Mouse (Mus musculus): Measurements from ENCODE around the gene Saxo1. TPM values are rescaled to one million over a fixed set of nuclear protein-coding genes. Genes with fewer than 3 reads are reported as not detected.

Gene Saxo1
- polyA plus RNA-seq (2015; fragmentation: Nextera tagmentation; extraction: Ambion mirVana), result not detected in 2 replicates

DNA sequence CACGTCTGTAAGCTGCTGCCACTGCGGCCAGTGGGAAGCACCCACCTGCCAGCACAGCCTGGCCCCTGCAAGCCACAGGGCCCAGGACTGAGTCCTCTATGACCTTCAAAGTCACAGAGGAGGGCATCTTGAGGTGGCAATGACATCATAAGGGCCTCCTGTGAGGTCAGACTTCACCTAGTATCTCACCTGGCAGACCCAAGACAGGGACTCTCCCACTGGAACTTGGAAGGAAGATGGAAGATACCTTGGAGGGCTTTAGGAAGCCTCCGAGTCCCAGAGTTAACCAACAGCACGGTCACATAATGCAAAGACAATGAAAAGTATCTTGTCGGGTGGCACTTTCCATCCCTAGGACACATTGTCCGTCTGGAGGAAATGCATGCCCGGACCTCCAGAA, at the start of gene Saxo1:
Gene Saxo1 (minus strand): TSS at position 101 of the 400 bp plus-strand sequence.
- no peak for ATAC-seq

DNA sequence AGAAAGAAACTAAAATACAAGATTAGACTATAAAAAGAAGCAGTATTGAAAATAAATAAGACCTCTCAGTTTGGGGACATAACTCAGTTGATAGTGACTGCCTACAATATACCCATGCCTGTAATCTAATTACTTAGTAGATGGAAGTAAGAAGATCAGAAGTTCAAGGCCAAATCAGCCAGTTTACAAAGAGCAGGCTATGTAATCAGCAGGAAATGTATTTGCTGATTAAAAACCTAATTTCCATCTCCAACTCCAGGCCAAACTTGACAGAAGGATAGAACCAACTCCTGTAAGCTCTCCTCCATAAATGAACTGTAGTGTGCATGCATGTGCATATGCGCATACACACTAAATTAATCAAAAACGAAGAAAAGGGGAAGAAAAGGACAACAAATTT, 33.2 kb upstream of the Saxo1 start:
- Histone ChIP-seq H3K36me3 (ENCODE audit: control insufficient read depth, insufficient read depth, low read length) (peaks cover 5% of the 10 kb centered on the region; the same call in 1 of the 2 replicates), H3K27ac (ENCODE audit: low read length) (no peak overlapping the region), H3K4me2 (ENCODE audit: low read length) (no peak overlapping the region), H3K27me3 (ENCODE audit: control insufficient read depth, insufficient read depth, low read depth, low read length) (no peaks in the 10 kb centered on the region), H3K4me3 (ENCODE audit: low read depth, low read length) (no peak overlapping the region), H3K4me1 (ENCODE audit: control insufficient read depth, insufficient read depth, low read length) (no peaks in the 10 kb centered on the region), H3K9ac (ENCODE audit: low read depth, low read length) (no peak overlapping the region), H3K9me3 (replicated peaks; ENCODE audit: control insufficient read depth, low read length, poor library complexity, severe bottlenecking) (no peaks in the 10 kb centered on the region)
- no peak for ATAC-seq
- 96% methylated on average over 2 of the region's 2 CpGs for WGBS

More for the DNA sequence above, at the start of gene Saxo1:
- H3K36me3 ChIP-seq (ENCODE audit: control insufficient read depth, insufficient read depth, low read length), result no peaks in the 10 kb centered on the region
- WGBS, result 92% methylated on average over 7 of the region's 7 CpGs
- no peaks in the 10 kb centered on the region for H3K9me3 ChIP-seq (replicated peaks; ENCODE audit: control insufficient read depth, low read length, poor library complexity, severe bottlenecking)
- H3K4me2 ChIP-seq (ENCODE audit: low read length), result no peak within 1 kb of the TSS
- no peak within 1 kb of the TSS for H3K27ac ChIP-seq (ENCODE audit: low read length)
- H3K4me3 ChIP-seq (ENCODE audit: low read depth, low read length), result no peak within 1 kb of the TSS
- H3K9ac ChIP-seq (ENCODE audit: low read depth, low read length), result no peak within 1 kb of the TSS
- no peaks in the 10 kb centered on the region for H3K4me1 ChIP-seq (ENCODE audit: control insufficient read depth, insufficient read depth, low read length)
- H3K27me3 ChIP-seq (ENCODE audit: control insufficient read depth, insufficient read depth, low read depth, low read length), result no peaks in the 10 kb centered on the region

DNA sequence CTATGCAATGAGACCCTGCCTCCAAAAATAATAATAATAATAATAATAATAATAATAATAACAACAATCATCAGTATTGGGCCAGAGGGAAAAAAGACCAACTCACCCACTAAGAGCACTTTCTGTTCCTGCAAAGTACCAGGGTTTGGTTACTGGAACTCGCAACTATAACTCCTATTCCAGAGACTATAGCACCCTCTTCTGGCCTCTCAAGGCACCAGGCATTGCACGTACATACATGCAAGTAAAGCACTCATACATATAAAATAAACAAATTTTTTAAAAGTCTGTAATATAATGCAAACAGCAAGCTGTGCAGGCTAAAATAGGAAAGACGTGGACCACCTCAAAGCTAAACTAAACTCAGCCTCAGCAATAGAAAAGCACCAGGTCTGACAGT, 30.1 kb upstream of the Saxo1 start:
- Histone ChIP-seq H3K4me3 (ENCODE audit: low read depth, low read length) (no peak overlapping the region), H3K9ac (ENCODE audit: low read depth, low read length) (no peak overlapping the region), H3K36me3 (ENCODE audit: control insufficient read depth, insufficient read depth, low read length) (peaks cover 11% of the 10 kb centered on the region), H3K27ac (ENCODE audit: low read length) (no peak overlapping the region), H3K4me1 (ENCODE audit: control insufficient read depth, insufficient read depth, low read length) (no peaks in the 10 kb centered on the region), H3K9me3 (replicated peaks; ENCODE audit: control insufficient read depth, low read length, poor library complexity, severe bottlenecking) (no peaks in the 10 kb centered on the region), H3K27me3 (ENCODE audit: control insufficient read depth, insufficient read depth, low read depth, low read length) (no peaks in the 10 kb centered on the region), H3K4me2 (ENCODE audit: low read length) (no peak overlapping the region)
- WGBS, result 86% methylated on average over 3 of the region's 3 CpGs
- ATAC-seq, result no peak

DNA sequence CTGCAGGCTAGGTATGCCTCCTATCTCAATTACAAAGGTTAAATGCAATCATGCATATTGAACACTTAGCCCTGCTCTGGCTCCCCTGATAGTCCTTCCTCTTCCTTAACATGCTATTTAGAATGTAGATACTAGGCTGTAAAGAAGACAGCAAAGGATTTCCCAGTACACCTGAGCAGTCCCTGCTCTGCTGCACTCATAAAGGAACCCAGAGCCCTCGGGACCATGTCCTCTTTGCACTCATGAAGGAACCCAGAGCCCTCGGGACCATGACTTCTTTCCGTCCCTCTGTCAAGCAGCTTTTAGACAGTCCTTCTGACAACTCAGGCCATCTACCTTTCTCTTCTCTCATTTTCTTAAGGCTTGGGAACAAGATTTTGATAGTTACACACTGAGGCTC, 22.5 kb upstream of the Saxo1 start:
- Histone ChIP-seq H3K4me2 (ENCODE audit: low read length) (no peak overlapping the region), H3K27ac (ENCODE audit: low read length) (no peak overlapping the region), H3K36me3 (ENCODE audit: control insufficient read depth, insufficient read depth, low read length) (peaks cover 7% of the 10 kb centered on the region; the same call in 1 of the 2 replicates), H3K27me3 (ENCODE audit: control insufficient read depth, insufficient read depth, low read depth, low read length) (no peaks in the 10 kb centered on the region), H3K4me3 (ENCODE audit: low read depth, low read length) (no peak overlapping the region), H3K9ac (ENCODE audit: low read depth, low read length) (no peak overlapping the region), H3K4me1 (ENCODE audit: control insufficient read depth, insufficient read depth, low read length) (peaks cover 27% of the 10 kb centered on the region), H3K9me3 (replicated peaks; ENCODE audit: control insufficient read depth, low read length, poor library complexity, severe bottlenecking) (no peaks in the 10 kb centered on the region)
- 90% methylated on average over 3 of the region's 3 CpGs for WGBS
- no peak for ATAC-seq

DNA sequence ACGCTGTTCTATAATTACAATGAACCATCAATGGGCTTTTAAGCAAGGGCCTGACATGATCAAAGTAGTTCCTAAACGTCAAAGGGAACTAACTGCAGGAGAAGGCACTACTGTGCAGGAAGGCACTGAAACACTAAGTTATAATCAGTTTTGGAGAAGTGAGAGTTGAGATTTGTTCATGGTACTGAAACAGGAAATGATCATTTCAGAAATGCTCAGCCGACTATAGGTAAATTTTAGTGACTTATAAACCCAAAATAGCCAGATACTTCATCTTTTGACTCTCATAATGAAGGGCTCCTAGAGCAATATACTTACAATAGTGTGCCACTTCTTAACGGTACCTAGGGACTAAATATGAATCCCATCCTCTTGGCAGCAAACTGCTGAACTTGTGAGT, 21.9 kb upstream of the Saxo1 start:
- no peaks in the 10 kb centered on the region for H3K9me3 ChIP-seq (replicated peaks; ENCODE audit: control insufficient read depth, low read length, poor library complexity, severe bottlenecking)
- H3K27ac ChIP-seq (ENCODE audit: low read length), result no peak overlapping the region
- peaks cover 4% of the 10 kb centered on the region; the same call in 1 of the 2 replicates for H3K36me3 ChIP-seq (ENCODE audit: control insufficient read depth, insufficient read depth, low read length)
- H3K4me1 ChIP-seq (ENCODE audit: control insufficient read depth, insufficient read depth, low read length), result peaks cover 27% of the 10 kb centered on the region
- H3K9ac ChIP-seq (ENCODE audit: low read depth, low read length), result no peak overlapping the region
- no peaks in the 10 kb centered on the region for H3K27me3 ChIP-seq (ENCODE audit: control insufficient read depth, insufficient read depth, low read depth, low read length)
- ATAC-seq, result no peak
- 54% methylated on average over 4 of the region's 4 CpGs for WGBS
- H3K4me3 ChIP-seq (ENCODE audit: low read depth, low read length), result no peak overlapping the region
- no peak overlapping the region for H3K4me2 ChIP-seq (ENCODE audit: low read length)

DNA sequence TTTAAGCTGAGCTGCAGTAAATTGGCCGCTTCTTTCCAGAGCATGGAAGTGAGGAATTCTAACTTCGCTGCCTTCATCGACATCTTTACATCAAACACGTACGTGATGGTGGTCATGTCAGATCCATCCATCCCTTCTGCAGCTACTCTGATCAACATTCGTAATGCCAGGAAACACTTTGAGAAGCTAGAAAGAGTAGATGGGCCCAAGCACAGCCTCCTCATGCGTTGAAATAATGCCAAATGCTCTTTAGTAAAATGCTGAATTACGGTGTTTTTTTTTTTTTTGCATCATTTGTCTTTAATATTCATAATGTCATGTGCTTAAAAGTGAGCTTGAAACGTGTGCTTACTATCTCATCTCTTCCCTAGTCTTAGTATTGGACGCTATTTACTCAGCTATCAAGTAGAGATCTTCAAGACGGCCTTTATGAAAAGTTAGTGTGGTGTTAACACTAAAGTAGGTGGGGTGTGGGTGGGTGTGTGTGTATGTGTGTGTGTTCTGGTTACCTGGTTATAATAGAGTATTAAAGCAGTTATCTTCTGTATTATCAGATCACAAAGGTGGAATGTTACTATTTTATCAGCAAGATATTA, 18.6 kb upstream of the Saxo1 start:
- Histone ChIP-seq H3K4me3 (ENCODE audit: low read depth, low read length) (peak overlapping the region; percentile 83), H3K9me3 (replicated peaks; ENCODE audit: control insufficient read depth, low read length, poor library complexity, severe bottlenecking) (no peaks in the 10 kb centered on the region), H3K4me2 (ENCODE audit: low read length) (peak overlapping the region; percentile 63), H3K27ac (ENCODE audit: low read length) (peak overlapping the region; percentile 98; the same call in 1 of the 2 replicates), H3K4me1 (ENCODE audit: control insufficient read depth, insufficient read depth, low read length) (peaks cover 27% of the 10 kb centered on the region), H3K9ac (ENCODE audit: low read depth, low read length) (peak overlapping the region; percentile 87), H3K36me3 (ENCODE audit: control insufficient read depth, insufficient read depth, low read length) (no peaks in the 10 kb centered on the region), H3K27me3 (ENCODE audit: control insufficient read depth, insufficient read depth, low read depth, low read length) (no peaks in the 10 kb centered on the region)
- ATAC-seq, result no peak
- 7% methylated on average over 11 of the region's 11 CpGs for WGBS

DNA sequence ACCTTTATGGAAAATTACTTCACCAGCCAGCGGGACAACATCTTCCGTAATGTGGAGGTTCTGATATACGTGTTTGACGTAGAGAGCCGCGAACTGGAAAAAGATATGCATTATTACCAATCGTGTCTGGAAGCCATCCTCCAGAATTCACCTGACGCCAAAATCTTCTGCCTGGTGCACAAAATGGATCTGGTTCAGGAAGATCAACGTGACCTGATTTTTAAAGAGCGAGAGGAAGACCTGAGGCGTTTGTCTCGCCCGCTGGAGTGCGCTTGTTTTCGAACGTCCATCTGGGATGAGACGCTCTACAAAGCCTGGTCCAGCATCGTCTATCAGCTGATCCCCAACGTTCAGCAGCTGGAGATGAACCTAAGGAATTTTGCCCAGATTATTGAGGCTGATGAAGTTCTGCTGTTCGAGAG, 18.0 kb upstream of the Saxo1 start:
- Histone ChIP-seq H3K27me3 (ENCODE audit: control insufficient read depth, insufficient read depth, low read depth, low read length) (no peaks in the 10 kb centered on the region), H3K9me3 (replicated peaks; ENCODE audit: control insufficient read depth, low read length, poor library complexity, severe bottlenecking) (no peaks in the 10 kb centered on the region), H3K36me3 (ENCODE audit: control insufficient read depth, insufficient read depth, low read length) (no peaks in the 10 kb centered on the region), H3K27ac (ENCODE audit: low read length) (peak overlapping the region; percentile 98), H3K4me1 (ENCODE audit: control insufficient read depth, insufficient read depth, low read length) (peaks cover 27% of the 10 kb centered on the region), H3K9ac (ENCODE audit: low read depth, low read length) (peak overlapping the region; percentile 87), H3K4me2 (ENCODE audit: low read length) (peak overlapping the region; percentile 63), H3K4me3 (ENCODE audit: low read depth, low read length) (peak overlapping the region; percentile 83)
- ATAC-seq, result peak; percentile 10; the same call in 1 of the 2 replicates
- under 1% methylated on average over 20 of the region's 20 CpGs for WGBS

DNA sequence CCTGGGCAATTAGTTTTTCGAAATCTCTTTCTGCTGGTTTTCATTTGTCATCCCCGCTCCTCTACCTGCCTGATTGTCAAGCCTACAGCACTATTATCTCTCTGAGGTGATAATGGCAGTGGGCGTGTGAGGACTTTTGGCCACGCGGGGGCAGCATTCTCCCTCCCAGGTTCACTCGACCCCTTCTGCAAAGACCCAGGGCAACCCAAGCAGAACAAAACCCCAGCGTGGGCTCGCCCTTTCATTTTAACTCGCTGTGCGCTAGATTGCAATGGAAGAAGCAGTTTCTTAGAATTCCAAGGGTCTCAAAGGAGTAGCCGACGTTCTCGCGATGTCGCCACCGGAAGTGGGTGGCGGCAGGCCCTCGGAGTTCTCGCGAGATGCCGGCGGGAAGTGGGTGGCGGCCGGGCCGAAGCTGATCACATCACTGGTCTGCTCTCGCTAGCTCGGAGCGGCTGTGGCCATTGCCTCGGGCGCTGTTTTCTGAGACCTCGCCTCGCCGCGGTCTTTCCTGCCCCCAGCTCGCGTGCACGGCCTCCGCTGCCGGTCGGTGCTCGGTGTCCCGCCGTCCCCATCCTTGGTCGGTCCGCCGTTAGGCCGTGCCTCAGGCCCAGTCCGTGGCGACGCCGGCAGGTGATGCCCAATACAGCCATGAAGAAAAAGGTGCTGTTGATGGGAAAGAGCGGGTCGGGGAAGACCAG, 17.3 kb upstream of the Saxo1 start, which contains the start of gene Rraga:
Gene Rraga (plus strand): TSS at position 386 of the 701 bp plus-strand sequence.
- H3K27me3 ChIP-seq (ENCODE audit: control insufficient read depth, insufficient read depth, low read depth, low read length), result no peaks in the 10 kb centered on the region
- peak within 1 kb of the TSS; percentile 98 for H3K27ac ChIP-seq (ENCODE audit: low read length)
- no peaks in the 10 kb centered on the region for H3K9me3 ChIP-seq (replicated peaks; ENCODE audit: control insufficient read depth, low read length, poor library complexity, severe bottlenecking)
- ATAC-seq, result peak; percentile 98
- H3K4me2 ChIP-seq (ENCODE audit: low read length), result peak within 1 kb of the TSS; percentile 68
- under 1% methylated on average over 52 of the region's 53 CpGs for WGBS
- peaks cover 27% of the 10 kb centered on the region for H3K4me1 ChIP-seq (ENCODE audit: control insufficient read depth, insufficient read depth, low read length)
- H3K36me3 ChIP-seq (ENCODE audit: control insufficient read depth, insufficient read depth, low read length), result no peaks in the 10 kb centered on the region
- peak within 1 kb of the TSS; percentile 87 for H3K9ac ChIP-seq (ENCODE audit: low read depth, low read length)
- H3K4me3 ChIP-seq (ENCODE audit: low read depth, low read length), result peak within 1 kb of the TSS; percentile 83

DNA sequence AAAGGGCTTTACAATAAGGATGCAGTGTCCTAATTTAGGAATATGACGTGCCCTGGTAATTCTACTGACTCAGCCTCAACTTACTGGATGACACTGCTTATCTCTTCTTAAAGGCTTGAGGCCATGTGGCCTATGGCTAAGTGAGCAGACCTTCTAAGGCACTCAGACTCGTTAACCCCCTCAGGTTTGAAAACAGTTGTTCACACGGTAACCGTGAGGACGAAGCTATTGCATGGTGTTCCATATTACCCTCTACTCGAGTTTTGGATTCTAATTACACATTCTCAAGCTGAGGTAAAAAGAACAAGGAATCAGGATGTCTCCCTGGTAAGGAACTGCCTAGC, 16.8 kb upstream of the Saxo1 start:
- Histone ChIP-seq H3K27me3 (ENCODE audit: control insufficient read depth, insufficient read depth, low read depth, low read length) (no peaks in the 10 kb centered on the region), H3K36me3 (ENCODE audit: control insufficient read depth, insufficient read depth, low read length) (no peaks in the 10 kb centered on the region), H3K4me3 (ENCODE audit: low read depth, low read length) (peak overlapping the region; percentile 83), H3K27ac (ENCODE audit: low read length) (peak overlapping the region; percentile 98), H3K4me1 (ENCODE audit: control insufficient read depth, insufficient read depth, low read length) (peaks cover 26% of the 10 kb centered on the region), H3K9me3 (replicated peaks; ENCODE audit: control insufficient read depth, low read length, poor library complexity, severe bottlenecking) (no peaks in the 10 kb centered on the region), H3K9ac (ENCODE audit: low read depth, low read length) (peak overlapping the region; percentile 87), H3K4me2 (ENCODE audit: low read length) (peak overlapping the region; percentile 68)
- 11% methylated on average over 6 of the region's 6 CpGs for WGBS
- ATAC-seq, result peak; percentile 66
